Mouse (Mus musculus) induced T-regulatory cell, adult 2 months (primary cell): ENCODE results near the gene Antxr2.

Source experiments
- DNase-seq: peaks from one replicate; pipeline ENCODE4 v3.0.0-alpha.2; 2012; ENCODE audit warnings: low read depth

The Antxr2 gene

DNA sequence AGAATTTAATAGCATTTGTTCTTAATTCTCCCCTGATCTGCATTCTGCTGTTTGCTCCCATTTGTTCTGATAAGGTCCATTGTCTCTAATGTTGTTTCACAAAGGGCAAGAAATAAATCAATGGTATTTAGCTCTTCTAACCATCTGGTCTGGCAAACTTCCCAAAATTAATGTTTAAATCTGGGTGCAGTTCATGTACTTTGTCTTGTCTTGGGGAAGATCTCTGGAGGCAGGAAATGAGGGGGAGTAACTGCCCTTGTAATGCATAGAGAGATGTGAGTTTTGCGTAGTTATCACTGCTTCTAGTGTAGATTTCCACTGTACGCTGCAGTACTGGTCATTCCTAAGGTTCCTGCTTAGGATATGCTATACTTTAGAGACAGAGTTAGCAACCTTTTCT is 193.5 kb downstream of the Antxr2 start:
- DNase-seq, result no peak

DNA sequence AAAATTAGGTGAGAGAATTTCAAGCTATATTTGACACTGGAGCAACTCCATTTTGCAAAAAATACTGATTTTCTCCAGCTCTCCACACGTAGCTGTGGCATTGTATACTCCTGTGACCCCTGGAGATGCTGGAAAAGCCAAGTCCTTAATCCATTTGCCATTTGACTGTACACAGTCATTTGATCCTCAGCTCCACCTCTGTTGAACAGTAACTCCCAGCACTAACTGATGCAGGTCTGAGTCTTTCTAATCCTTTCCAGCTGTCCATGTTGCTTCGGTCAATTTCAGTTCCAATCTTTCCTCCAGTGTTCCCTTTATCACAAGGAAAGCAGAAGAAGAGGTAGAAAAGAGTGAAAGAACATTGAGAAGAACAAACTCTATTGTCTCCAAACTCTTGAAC is 195.4 kb downstream of the Antxr2 start:
- no peak for DNase-seq

DNA sequence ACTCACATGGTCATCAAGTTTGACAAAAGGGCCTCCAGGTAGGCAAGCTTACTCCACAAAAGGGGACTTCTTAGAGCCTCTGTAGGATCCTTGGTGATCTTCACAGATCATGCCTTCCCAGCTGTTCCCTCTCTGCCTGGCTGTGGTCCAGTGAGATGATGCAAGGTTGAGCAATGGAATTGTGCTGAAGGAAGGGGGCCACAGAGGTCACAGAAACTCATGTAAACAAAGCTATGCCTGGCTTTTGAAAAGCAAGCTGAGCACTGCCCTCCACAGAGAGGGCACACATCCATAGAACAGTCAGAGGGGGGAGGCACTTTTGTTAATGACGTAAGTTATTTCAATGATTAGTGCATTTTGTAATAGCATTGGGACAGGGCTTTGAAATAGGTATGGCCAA is 196.1 kb downstream of the Antxr2 start:
- DNase-seq, result no peak
